Mouse (Mus musculus): ENCODE data around the gene Slco3a1. TPM values are rescaled to one million over a fixed set of nuclear protein-coding genes. Genes with fewer than 3 reads are reported as not detected.

Slco3a1 gene
- polyA plus RNA-seq, 1 experiment: 1.2 TPM

DNA sequence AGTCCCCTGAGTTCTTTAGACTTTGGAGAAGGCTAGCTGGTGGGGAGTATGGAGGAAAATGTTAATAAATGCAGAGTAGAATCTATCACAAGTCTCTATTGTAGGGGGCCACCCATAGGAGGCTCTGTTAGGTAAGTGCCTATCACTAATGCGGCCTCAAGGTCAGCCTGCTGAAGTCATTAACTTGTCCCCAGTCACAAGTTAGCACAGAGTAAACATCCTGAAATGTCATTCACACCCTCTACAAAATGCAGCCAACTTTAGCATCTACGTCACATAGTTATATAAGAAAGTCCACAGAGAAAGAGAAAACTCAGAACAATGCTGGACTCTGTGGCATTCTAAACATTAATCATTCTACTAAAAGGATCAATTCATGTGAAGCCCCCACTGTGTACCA is 173.5 kb downstream of the Slco3a1 start:
- H3K9me3 ChIP-seq (replicated peaks; ENCODE audit: control insufficient read depth, insufficient read depth, low read length, poor library complexity, severe bottlenecking): no peaks in the 10 kb centered on the region
- H3K27ac ChIP-seq (ENCODE audit: insufficient read depth, low read length): no peak overlapping the region
- H3K4me3 ChIP-seq (ENCODE audit: low read depth, low read length): no peak overlapping the region
- H3K4me1 ChIP-seq (ENCODE audit: control insufficient read depth, insufficient read depth, low read length): no peaks in the 10 kb centered on the region
- no peak overlapping the region for H3K9ac ChIP-seq (ENCODE audit: low read depth, poor library complexity, severe bottlenecking)
- no peak for TF ChIP-seq EP300 (IDR thresholded peaks at IDR 0.05; ENCODE audit: insufficient read depth, low read depth, low read length)
- TF ChIP-seq POLR2A (IDR thresholded peaks at IDR 0.05; ENCODE audit: insufficient read depth, low read length): no peak
- TF ChIP-seq CTCF (IDR thresholded peaks at IDR 0.05; ENCODE audit: low read depth, low read length): no peak
- no peaks in the 10 kb centered on the region for H3K27me3 ChIP-seq (ENCODE audit: control insufficient read depth, insufficient read depth, low read length, poor library complexity, severe bottlenecking)
- H3K36me3 ChIP-seq (ENCODE audit: control insufficient read depth, insufficient read depth, low read length, poor library complexity, severe bottlenecking): no peaks in the 10 kb centered on the region

DNA sequence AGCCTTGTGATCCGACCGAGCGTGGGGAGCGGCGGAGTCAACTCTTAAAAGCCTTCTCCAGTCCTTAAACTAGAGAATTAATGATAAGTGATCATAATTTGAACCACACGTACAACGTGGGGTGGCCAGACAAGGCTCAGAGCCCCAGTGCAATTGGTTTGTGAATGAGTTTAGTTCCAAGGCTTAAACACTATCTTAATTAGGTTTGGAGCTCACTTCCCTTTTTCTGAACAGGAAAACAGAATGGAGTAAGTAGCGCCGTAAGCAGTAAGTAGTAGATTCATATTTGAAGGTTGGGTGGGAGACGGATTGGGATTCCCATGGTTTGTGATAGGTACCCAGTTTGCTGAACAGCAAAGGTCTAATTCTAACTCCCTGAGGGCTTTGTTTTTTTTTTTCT is 176.7 kb downstream of the Slco3a1 start:
- no peaks in the 10 kb centered on the region for H3K36me3 ChIP-seq (ENCODE audit: control insufficient read depth, insufficient read depth, low read length, poor library complexity, severe bottlenecking)
- H3K4me3 ChIP-seq (ENCODE audit: low read depth, low read length): no peak overlapping the region
- no peak for TF ChIP-seq CTCF (IDR thresholded peaks at IDR 0.05; ENCODE audit: low read depth, low read length)
- no peak overlapping the region for H3K27ac ChIP-seq (ENCODE audit: insufficient read depth, low read length)
- no peaks in the 10 kb centered on the region for H3K9me3 ChIP-seq (replicated peaks; ENCODE audit: control insufficient read depth, insufficient read depth, low read length, poor library complexity, severe bottlenecking)
- no peak overlapping the region for H3K9ac ChIP-seq (ENCODE audit: low read depth, poor library complexity, severe bottlenecking)
- no peaks in the 10 kb centered on the region for H3K4me1 ChIP-seq (ENCODE audit: control insufficient read depth, insufficient read depth, low read length)
- H3K27me3 ChIP-seq (ENCODE audit: control insufficient read depth, insufficient read depth, low read length, poor library complexity, severe bottlenecking): no peaks in the 10 kb centered on the region

DNA sequence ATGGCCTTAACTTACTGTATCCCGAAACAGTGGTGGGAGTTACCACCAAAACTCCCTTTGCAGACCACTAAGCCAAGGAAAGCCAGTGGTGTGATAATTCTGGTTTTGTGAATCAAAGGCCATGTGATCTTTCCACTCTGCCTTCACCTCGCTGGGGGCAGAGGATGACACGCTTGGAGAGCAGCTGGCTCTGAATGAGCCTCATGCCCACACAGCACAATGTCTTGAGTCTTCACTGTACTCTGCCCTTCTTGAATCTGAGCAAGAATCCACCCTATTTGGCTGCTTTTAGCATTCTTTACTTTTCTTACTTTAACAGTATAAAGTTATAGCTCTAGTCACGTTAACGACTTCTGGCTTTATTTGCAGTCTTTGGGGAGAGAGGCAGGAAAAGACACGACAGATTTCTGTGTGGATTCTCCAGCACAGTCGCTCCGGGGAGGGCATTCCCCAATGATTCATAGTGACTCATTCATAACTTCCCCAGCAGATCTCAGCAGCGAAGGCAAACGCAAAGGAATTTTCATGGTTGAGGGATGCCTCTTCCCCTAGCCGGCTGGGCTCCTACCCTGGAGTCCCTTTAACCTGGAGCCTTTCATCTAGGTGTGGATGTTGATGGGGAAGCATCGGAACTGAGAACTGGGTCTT is 178.1 kb downstream of the Slco3a1 start:
- no peak overlapping the region for H3K4me3 ChIP-seq (ENCODE audit: low read depth, low read length)
- H3K27ac ChIP-seq (ENCODE audit: insufficient read depth, low read length): no peak overlapping the region
- no peak overlapping the region for H3K9ac ChIP-seq (ENCODE audit: low read depth, poor library complexity, severe bottlenecking)
- no peaks in the 10 kb centered on the region for H3K9me3 ChIP-seq (replicated peaks; ENCODE audit: control insufficient read depth, insufficient read depth, low read length, poor library complexity, severe bottlenecking)
- no peaks in the 10 kb centered on the region for H3K4me1 ChIP-seq (ENCODE audit: control insufficient read depth, insufficient read depth, low read length)
- no peak for TF ChIP-seq POLR2A (IDR thresholded peaks at IDR 0.05; ENCODE audit: insufficient read depth, low read length)
- no peaks in the 10 kb centered on the region for H3K36me3 ChIP-seq (ENCODE audit: control insufficient read depth, insufficient read depth, low read length, poor library complexity, severe bottlenecking)
- no peaks in the 10 kb centered on the region for H3K27me3 ChIP-seq (ENCODE audit: control insufficient read depth, insufficient read depth, low read length, poor library complexity, severe bottlenecking)

DNA sequence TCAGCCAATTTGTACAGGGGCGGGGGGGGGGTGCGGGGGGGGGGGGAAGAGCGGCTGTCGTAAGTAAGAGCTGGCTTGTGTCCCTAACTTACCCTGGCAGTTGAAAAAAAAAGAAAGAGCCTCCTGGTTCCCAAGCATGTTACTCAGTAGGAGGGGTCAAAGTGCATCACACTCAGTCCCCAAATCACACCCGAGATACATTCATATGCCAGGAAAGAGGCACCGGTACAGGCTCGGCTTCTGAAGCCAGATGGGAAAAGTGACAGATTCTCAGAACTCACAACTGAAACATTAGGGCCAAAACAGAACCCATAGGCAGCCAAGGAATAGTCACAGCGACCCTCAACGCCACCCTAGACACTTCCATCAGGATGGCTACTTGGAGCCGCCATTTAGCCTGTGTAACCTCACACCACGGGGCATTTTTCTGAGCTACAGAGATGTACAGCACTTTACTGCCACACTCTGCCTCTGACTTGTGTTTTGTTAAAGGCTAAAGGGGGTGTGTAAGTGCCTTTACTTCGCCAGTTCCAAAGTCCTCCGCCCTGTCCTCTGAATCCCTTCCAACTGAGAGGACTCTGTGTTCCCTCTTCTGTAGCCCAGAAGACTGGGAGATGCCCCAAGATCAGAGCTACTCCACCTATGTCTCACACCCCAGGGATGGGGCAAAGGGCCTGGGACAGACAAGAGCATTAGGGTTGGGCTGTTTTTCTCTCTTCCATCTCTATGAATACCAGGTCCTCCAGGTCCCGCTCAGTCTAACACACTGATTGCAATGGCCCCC is 179.2 kb downstream of the Slco3a1 start:
- no peaks in the 10 kb centered on the region for H3K27me3 ChIP-seq (ENCODE audit: control insufficient read depth, insufficient read depth, low read length, poor library complexity, severe bottlenecking)

DNA sequence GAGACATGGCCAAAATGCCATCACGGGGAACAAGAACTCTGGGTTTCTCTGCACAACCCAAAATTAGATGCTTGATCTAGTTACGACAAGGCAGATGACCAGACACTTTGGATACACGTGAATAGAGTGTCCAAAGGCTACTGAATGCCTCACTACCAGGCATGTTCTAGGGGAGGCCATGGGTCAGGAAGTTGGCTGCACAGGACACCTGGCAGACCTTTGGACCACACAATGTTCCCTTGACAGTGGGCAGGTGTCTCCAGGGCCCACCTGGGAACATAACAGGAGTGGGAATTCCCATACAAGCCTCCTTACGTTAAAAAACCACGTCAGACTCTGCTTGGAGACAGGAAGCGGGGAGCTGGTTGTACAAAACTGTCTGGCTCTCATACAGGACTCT is 181.5 kb downstream of the Slco3a1 start:
- TF ChIP-seq CTCF (IDR thresholded peaks at IDR 0.05; ENCODE audit: low read depth, low read length): no peak
- Histone ChIP-seq H3K27ac (ENCODE audit: insufficient read depth, low read length) (no peak overlapping the region), H3K36me3 (ENCODE audit: control insufficient read depth, insufficient read depth, low read length, poor library complexity, severe bottlenecking) (no peaks in the 10 kb centered on the region)

More for the DNA sequence above, 179.2 kb downstream of the Slco3a1 start:
- Histone ChIP-seq H3K4me1 (ENCODE audit: control insufficient read depth, insufficient read depth, low read length) (no peaks in the 10 kb centered on the region), H3K36me3 (ENCODE audit: control insufficient read depth, insufficient read depth, low read length, poor library complexity, severe bottlenecking) (no peaks in the 10 kb centered on the region), H3K9me3 (replicated peaks; ENCODE audit: control insufficient read depth, insufficient read depth, low read length, poor library complexity, severe bottlenecking) (no peaks in the 10 kb centered on the region), H3K27ac (ENCODE audit: insufficient read depth, low read length) (no peak overlapping the region), H3K4me3 (ENCODE audit: low read depth, low read length) (no peak overlapping the region), H3K9ac (ENCODE audit: low read depth, poor library complexity, severe bottlenecking) (no peak overlapping the region)
- TF ChIP-seq POLR2A (IDR thresholded peaks at IDR 0.05; ENCODE audit: insufficient read depth, low read length): no peak
- TF ChIP-seq CTCF (IDR thresholded peaks at IDR 0.05; ENCODE audit: low read depth, low read length): no peak
- TF ChIP-seq EP300 (IDR thresholded peaks at IDR 0.05; ENCODE audit: insufficient read depth, low read depth, low read length): no peak

DNA sequence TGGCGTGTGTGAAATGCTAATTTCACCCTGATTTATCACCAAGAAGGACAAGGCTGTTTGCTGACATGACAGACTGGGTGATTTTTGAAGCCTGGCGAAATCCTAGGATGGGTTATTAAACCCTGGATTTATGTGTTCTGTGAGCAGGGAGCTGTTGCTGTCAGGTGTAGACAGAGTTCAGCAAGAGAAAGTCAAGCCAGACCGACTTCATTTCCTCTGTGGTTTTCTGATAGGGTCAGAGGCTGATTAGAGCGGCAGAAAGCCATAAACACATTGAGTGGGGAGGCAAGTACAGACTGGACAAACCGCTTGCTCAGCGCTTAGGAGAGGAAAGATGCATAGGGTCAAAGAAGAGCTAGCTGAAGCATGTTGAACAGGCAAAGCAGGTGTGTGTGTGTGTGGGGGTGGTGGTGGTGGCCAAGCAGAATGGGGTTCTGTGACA is 182.4 kb downstream of the Slco3a1 start:
- no peaks in the 10 kb centered on the region for H3K9me3 ChIP-seq (replicated peaks; ENCODE audit: control insufficient read depth, insufficient read depth, low read length, poor library complexity, severe bottlenecking)
- H3K27me3 ChIP-seq (ENCODE audit: control insufficient read depth, insufficient read depth, low read length, poor library complexity, severe bottlenecking): no peaks in the 10 kb centered on the region
- H3K4me3 ChIP-seq (ENCODE audit: low read depth, low read length): no peak overlapping the region
- H3K36me3 ChIP-seq (ENCODE audit: control insufficient read depth, insufficient read depth, low read length, poor library complexity, severe bottlenecking): no peaks in the 10 kb centered on the region
- H3K27ac ChIP-seq (ENCODE audit: insufficient read depth, low read length): no peak overlapping the region
- H3K4me1 ChIP-seq (ENCODE audit: control insufficient read depth, insufficient read depth, low read length): no peaks in the 10 kb centered on the region
- TF ChIP-seq POLR2A (IDR thresholded peaks at IDR 0.05; ENCODE audit: insufficient read depth, low read length) (no peak), CTCF (IDR thresholded peaks at IDR 0.05; ENCODE audit: low read depth, low read length) (no peak), EP300 (IDR thresholded peaks at IDR 0.05; ENCODE audit: insufficient read depth, low read depth, low read length) (no peak)
- no peak overlapping the region for H3K9ac ChIP-seq (ENCODE audit: low read depth, poor library complexity, severe bottlenecking)

More for the DNA sequence above, 181.5 kb downstream of the Slco3a1 start:
- H3K27me3 ChIP-seq (ENCODE audit: control insufficient read depth, insufficient read depth, low read length, poor library complexity, severe bottlenecking): no peaks in the 10 kb centered on the region
- no peak overlapping the region for H3K4me3 ChIP-seq (ENCODE audit: low read depth, low read length)
- H3K9me3 ChIP-seq (replicated peaks; ENCODE audit: control insufficient read depth, insufficient read depth, low read length, poor library complexity, severe bottlenecking): no peaks in the 10 kb centered on the region
- H3K4me1 ChIP-seq (ENCODE audit: control insufficient read depth, insufficient read depth, low read length): no peaks in the 10 kb centered on the region
- H3K9ac ChIP-seq (ENCODE audit: low read depth, poor library complexity, severe bottlenecking): no peak overlapping the region

Measured in ES-Bruce4 (cell line).